Mouse (Mus musculus): ENCODE results near the gene Rhox2g.
"Not testable (repeated sequence)": the region's sequence is repeated elsewhere in the genome, so short reads cannot be mapped to it uniquely, and the experiment has no call there.

Gene Rhox2g

GRCm38 (mm10) chrX:37643370-37643769, at the start of gene Rhox2g:
Gene Rhox2g, minus strand, starts transcription at chrX:37643470.
- not testable (repeated sequence) for DNase-seq (ENCODE audit: low spot score in 2 of 2)

- DNase-seq (ENCODE audit: low spot score in 2 of 2) = no peak
Measured at GRCm38 (mm10) chrX:37692261-37692660, 49.0 kb upstream of the Rhox2g start.

GRCm38 (mm10) chrX:37683031-37683715, 39.9 kb upstream of the Rhox2g start:
- no peak for DNase-seq (ENCODE audit: low spot score in 2 of 2)

GRCm38 (mm10) chrX:37673177-37673576, 29.9 kb upstream of the Rhox2g start, which contains the start of gene Rhox2h:
Gene Rhox2h, minus strand, starts transcription at chrX:37673277.
- not testable (repeated sequence) for DNase-seq (ENCODE audit: low spot score in 2 of 2)

- DNase-seq (ENCODE audit: low spot score in 2 of 2) = not testable (repeated sequence)
Measured at GRCm38 (mm10) chrX:37668664-37669063, 25.4 kb upstream of the Rhox2g start, which contains the start of gene Rhox3h. Gene Rhox3h, minus strand, starts transcription at chrX:37668764.

GRCm38 (mm10) chrX:37651227-37651626, 8.0 kb upstream of the Rhox2g start, which contains the start of gene Rhox4g:
Gene Rhox4g, minus strand, starts transcription at chrX:37651327.
- DNase-seq (ENCODE audit: low spot score in 2 of 2) = not testable (repeated sequence)

GRCm38 (mm10) chrX:37628512-37628911, 14.8 kb downstream of the Rhox2g start, which contains the start of gene Rhox3g:
Gene Rhox3g, minus strand, starts transcription at chrX:37628612.
- not testable (repeated sequence) for DNase-seq (ENCODE audit: low spot score in 2 of 2)

- DNase-seq (ENCODE audit: low spot score in 2 of 2) = not testable (repeated sequence)
Measured at GRCm38 (mm10) chrX:37607604-37608003, 35.7 kb downstream of the Rhox2g start, which contains the start of gene Rhox4f. Gene Rhox4f, minus strand, starts transcription at chrX:37607704.

Data from right cerebral cortex, postnatal 10 days (tissue).